Mouse (Mus musculus) kidney, embryonic 14.5 days (tissue): ENCODE data around the gene Tmod4. TPM values are rescaled to one million over a fixed set of nuclear protein-coding genes. Genes with fewer than 3 reads are reported as not detected.
"Not testable (repeated sequence)": the region's sequence is repeated elsewhere in the genome, so short reads cannot be mapped to it uniquely, and the experiment has no call there.

ENCODE experiments used
- ATAC-seq: fragments of 200-750 bp; cut with Nextera tagmentation; 2 replicates; pipeline ENCODE4 v1.8.0; 2017; ENCODE audit warnings: moderate number of reproducible peaks, mild to moderate bottlenecking, moderate TSS enrichment, moderate library complexity; ENCODE audit not compliant: low FRiP score, low TSS enrichment
- H3K27ac ChIP-seq: fragments of 300-500 bp; sonication (generic); 2 replicates; pipeline ENCODE4 v1.5.1; 2014; ENCODE audit warnings: low read depth, mild to moderate bottlenecking, low read length, moderate library complexity, mixed read lengths
- H3K27me3 ChIP-seq: fragments of 300-500 bp; sonication (generic); 2 replicates; pipeline ENCODE4 v1.6.1; 2014; ENCODE audit warnings: mild to moderate bottlenecking, low read length; ENCODE audit not compliant: control insufficient read depth, insufficient read depth
- H3K36me3 ChIP-seq: fragments of 300-500 bp; sonication (generic); 2 replicates; pipeline ENCODE4 v1.6.1; 2014; ENCODE audit warnings: low read length, mixed read lengths; ENCODE audit not compliant: control insufficient read depth, insufficient read depth
- H3K4me1 ChIP-seq: fragments of 300-500 bp; sonication (generic); 2 replicates; pipeline ENCODE4 v1.6.1; 2014; ENCODE audit warnings: low read length, mixed read lengths; ENCODE audit not compliant: control insufficient read depth, insufficient read depth
- H3K4me2 ChIP-seq: fragments of 300-500 bp; sonication (generic); replicated peaks from 2 replicates; pipeline ENCODE4 v1.6.1; 2014; ENCODE audit warnings: low read depth, mild to moderate bottlenecking, low read length
- H3K4me3 ChIP-seq: fragments of 300-500 bp; sonication (generic); 2 replicates; pipeline ENCODE4 v1.5.1; 2014; ENCODE audit warnings: mild to moderate bottlenecking, low read length
- H3K9ac ChIP-seq: fragments of 300-500 bp; sonication (generic); 2 replicates; pipeline ENCODE4 v1.6.1; 2014; ENCODE audit warnings: low read depth, mild to moderate bottlenecking, low read length, moderate library complexity
- H3K9me3 ChIP-seq: fragments of 300-500 bp; sonication (generic); 2 replicates; pipeline ENCODE4 v1.6.1; 2016; ENCODE audit warnings: low read length; ENCODE audit not compliant: control insufficient read depth
- WGBS: fragments of 180-500 bp; shearing (Covaris S2); extraction: QIAGEN DNeasy Blood & Tissue Kit; methylation state at CpG from one replicate; pipeline ENCODE4 v1.1.7; 2014; 5-methylcytosine and 5-hydroxymethylcytosine counted together
- polyA plus RNA-seq: library from polyadenylated mRNA; unstranded; fragments of >200 nt; fragmentation: Nextera tagmentation; extraction: Ambion mirVana; gene quantifications from 2 replicates; pipeline ENCODE4 v1.2.1, GENCODE M21; 2014

Tmod4 gene
- polyA plus RNA-seq, 1 experiment from 2014 or later, result 1.5 TPM

GRCm38 (mm10) chr3:95110911-95111726 lies 13.2 kb upstream of the Tmod4 start, which contains the start of gene Vps72:
Vps72 (plus strand) TSS chr3:95111022.
- H3K27ac ChIP-seq, result peak within 1 kb of the TSS; percentile 97
- H3K27me3 ChIP-seq, result no peaks in the 10 kb centered on the region
- H3K4me3 ChIP-seq, result peak within 1 kb of the TSS; percentile 72
- H3K4me2 ChIP-seq, result peak within 1 kb of the TSS; percentile 32
- 0% methylated on average over 51 of the region's 54 CpGs for WGBS
- ATAC-seq, result peak; percentile 73
- peaks cover 12% of the 10 kb centered on the region for H3K36me3 ChIP-seq
- H3K9ac ChIP-seq, result peak within 1 kb of the TSS; percentile 87
- H3K4me1 ChIP-seq, result peaks cover 4% of the 10 kb centered on the region; the same call in 1 of the 2 replicates
- no peaks in the 10 kb centered on the region for H3K9me3 ChIP-seq

GRCm38 (mm10) chr3:95112760-95113159 lies 11.5 kb upstream of the Tmod4 start:
- H3K4me1 ChIP-seq, result peaks cover 4% of the 10 kb centered on the region; the same call in 1 of the 2 replicates
- H3K27ac ChIP-seq, result no peak overlapping the region
- 74% methylated on average over 1 of the region's 1 CpGs for WGBS
- no peak for ATAC-seq
- H3K4me3 ChIP-seq, result no peak overlapping the region
- no peaks in the 10 kb centered on the region for H3K9me3 ChIP-seq
- peaks cover 19% of the 10 kb centered on the region for H3K36me3 ChIP-seq
- no peak overlapping the region for H3K4me2 ChIP-seq
- no peaks in the 10 kb centered on the region for H3K27me3 ChIP-seq
- no peak overlapping the region for H3K9ac ChIP-seq

- Histone ChIP-seq H3K9me3 (no peaks in the 10 kb centered on the region), H3K4me3 (no peak overlapping the region), H3K27ac (no peak overlapping the region), H3K27me3 (no peaks in the 10 kb centered on the region), H3K4me1 (no peaks in the 10 kb centered on the region), H3K36me3 (peaks cover 64% of the 10 kb centered on the region), H3K4me2 (no peak overlapping the region), H3K9ac (no peak overlapping the region)
- ATAC-seq, result no peak
- WGBS, result 55% methylated on average over 2 of the region's 2 CpGs
Observed at GRCm38 (mm10) chr3:95117751-95118150, 6.5 kb upstream of the Tmod4 start.

- Histone ChIP-seq H3K9me3 (no peaks in the 10 kb centered on the region), H3K4me3 (no peak overlapping the region), H3K27ac (peak overlapping the region; percentile 65; the same call in 1 of the 2 replicates), H3K4me1 (peaks cover 3% of the 10 kb centered on the region; the same call in 1 of the 2 replicates), H3K9ac (no peak overlapping the region), H3K27me3 (no peaks in the 10 kb centered on the region), H3K4me2 (no peak overlapping the region), H3K36me3 (peaks cover 55% of the 10 kb centered on the region)
- ATAC-seq, result no peak
- WGBS, result 51% methylated on average over 6 of the region's 6 CpGs
Observed at GRCm38 (mm10) chr3:95121580-95121979, 2.7 kb upstream of the Tmod4 start.

GRCm38 (mm10) chr3:95124972-95125371 lies 696 bp downstream of the Tmod4 start:
- H3K9ac ChIP-seq, result no peak overlapping the region
- H3K4me2 ChIP-seq, result no peak overlapping the region
- peaks cover 13% of the 10 kb centered on the region for H3K4me1 ChIP-seq
- ATAC-seq, result no peak
- no peak overlapping the region for H3K27ac ChIP-seq
- peaks cover 28% of the 10 kb centered on the region for H3K36me3 ChIP-seq
- 46% methylated on average over 5 of the region's 5 CpGs for WGBS
- H3K27me3 ChIP-seq, result no peaks in the 10 kb centered on the region
- no peaks in the 10 kb centered on the region for H3K9me3 ChIP-seq
- no peak overlapping the region for H3K4me3 ChIP-seq

GRCm38 (mm10) chr3:95129226-95129651 lies 5.0 kb downstream of the Tmod4 start:
- Histone ChIP-seq H3K36me3 (peaks cover 4% of the 10 kb centered on the region; the same call in 1 of the 2 replicates), H3K9ac (peak overlapping the region; percentile 18; the same call in 1 of the 2 replicates), H3K9me3 (no peaks in the 10 kb centered on the region), H3K27ac (peak overlapping the region; percentile 5; the same call in 1 of the 2 replicates), H3K4me1 (peaks cover 20% of the 10 kb centered on the region), H3K4me2 (no peak overlapping the region; the same call in 1 of the 2 replicates), H3K27me3 (no peaks in the 10 kb centered on the region), H3K4me3 (no peak overlapping the region)
- peak; percentile 44 for ATAC-seq
- WGBS, result 11% methylated on average over 6 of the region's 6 CpGs

GRCm38 (mm10) chr3:95130081-95130480 lies 5.8 kb downstream of the Tmod4 start:
- Histone ChIP-seq H3K27me3 (no peaks in the 10 kb centered on the region), H3K9me3 (no peaks in the 10 kb centered on the region), H3K27ac (no peak overlapping the region), H3K9ac (no peak overlapping the region), H3K4me3 (no peak overlapping the region), H3K4me1 (peaks cover 18% of the 10 kb centered on the region), H3K36me3 (peaks cover 4% of the 10 kb centered on the region; the same call in 1 of the 2 replicates), H3K4me2 (no peak overlapping the region)
- ATAC-seq, result no peak
- 48% methylated on average over 5 of the region's 5 CpGs for WGBS

GRCm38 (mm10) chr3:95132389-95132788 lies 8.1 kb downstream of the Tmod4 start:
- H3K36me3 ChIP-seq, H3K27ac ChIP-seq, H3K4me2 ChIP-seq, ATAC-seq, H3K27me3 ChIP-seq, H3K9ac ChIP-seq, H3K9me3 ChIP-seq, H3K4me3 ChIP-seq: not testable (repeated sequence)
- H3K4me1 ChIP-seq, result peaks cover 23% of the 10 kb centered on the region
- 89% methylated on average over 2 of the region's 2 CpGs for WGBS

- Histone ChIP-seq H3K27me3 (no peaks in the 10 kb centered on the region), H3K4me3 (peak overlapping the region; percentile 67), H3K36me3 (peaks cover 4% of the 10 kb centered on the region; the same call in 1 of the 2 replicates), H3K9me3 (no peaks in the 10 kb centered on the region), H3K4me2 (peak overlapping the region; percentile 73), H3K27ac (peak overlapping the region; percentile 9; the same call in 1 of the 2 replicates), H3K4me1 (peaks cover 23% of the 10 kb centered on the region), H3K9ac (peak overlapping the region; percentile 68)
- ATAC-seq, result no peak
- WGBS, result 57% methylated on average over 11 of the region's 11 CpGs
Observed at GRCm38 (mm10) chr3:95133176-95133575, 8.9 kb downstream of the Tmod4 start.
